Mouse (Mus musculus) midbrain, embryonic 12.5 days (tissue): ENCODE measurements around the gene Dalrd3. TPM values are rescaled to one million over a fixed set of nuclear protein-coding genes. Genes with fewer than 3 reads are reported as not detected.
"Not testable (repeated sequence)": the region's sequence is repeated elsewhere in the genome, so short reads cannot be mapped to it uniquely, and the experiment has no call there.

Source experiments
- ATAC-seq: fragments of 200-750 bp; cut with Nextera tagmentation; 2 replicates; pipeline ENCODE4 v1.8.0; 2017; ENCODE audit warnings: low read depth, moderate TSS enrichment, moderate library complexity; ENCODE audit not compliant: low FRiP score
- H3K27ac ChIP-seq: fragments of 300-500 bp; sonication (generic); replicated peaks from 2 replicates; pipeline ENCODE4 v1.5.1; 2016; ENCODE audit warnings: mild to moderate bottlenecking
- H3K27me3 ChIP-seq: fragments of 300-500 bp; sonication (generic); 2 replicates; pipeline ENCODE4 v1.6.1; 2016; ENCODE audit warnings: mild to moderate bottlenecking
- H3K36me3 ChIP-seq: fragments of 300-500 bp; sonication (generic); 2 replicates; pipeline ENCODE4 v1.6.1; 2016
- H3K4me1 ChIP-seq: fragments of 300-500 bp; sonication (generic); 2 replicates; pipeline ENCODE4 v1.6.1; 2016
- H3K4me2 ChIP-seq: fragments of 300-500 bp; sonication (generic); replicated peaks from 2 replicates; pipeline ENCODE4 v1.6.1; 2016; ENCODE audit warnings: mild to moderate bottlenecking, moderate library complexity
- H3K4me3 ChIP-seq: fragments of 300-500 bp; sonication (generic); 2 replicates; pipeline ENCODE4 v1.5.1; 2016; ENCODE audit warnings: mild to moderate bottlenecking
- H3K9ac ChIP-seq: fragments of 300-500 bp; sonication (generic); replicated peaks from 2 replicates; pipeline ENCODE4 v1.6.1; 2016; ENCODE audit warnings: mild to moderate bottlenecking, moderate library complexity
- H3K9me3 ChIP-seq: fragments of 300-500 bp; sonication (generic); 2 replicates; pipeline ENCODE4 v1.6.1; 2016; ENCODE audit warnings: mild to moderate bottlenecking
- WGBS: fragments of 180-500 bp; shearing (Covaris S2); methylation state at CpG from one replicate; pipeline ENCODE4 v1.1.7; 2016; 5-methylcytosine and 5-hydroxymethylcytosine counted together
- microRNA counts: library from miRNA; unstranded; fragments of <30 nt; microRNA quantifications from one replicate; lab custom pipeline; 2017
- microRNA-seq: library from miRNA; unstranded; fragments of <30 nt; microRNA quantifications from one replicate; pipeline ENCODE4, GENCODE M21; 2017
- polyA plus RNA-seq: library from polyadenylated mRNA; unstranded; fragments of >200 nt; fragmentation: Nextera tagmentation; extraction: Ambion mirVana; gene quantifications from 2 replicates; pipeline ENCODE4 v1.2.1, GENCODE M21; 2016

Dalrd3 gene
- polyA plus RNA-seq, 1 experiment from 2014 or later, result 251 TPM

GRCm38 (mm10) chr9:108599021-108599566, 29.4 kb downstream of the Dalrd3 start:
- H3K4me2 ChIP-seq, result no peak overlapping the region
- WGBS, result 80% methylated on average over 4 of the region's 4 CpGs
- no peak overlapping the region for H3K4me3 ChIP-seq
- ATAC-seq, result no peak
- H3K27ac ChIP-seq, result no peak overlapping the region
- H3K27me3 ChIP-seq, result no peaks in the 10 kb centered on the region
- peaks cover 22% of the 10 kb centered on the region for H3K36me3 ChIP-seq
- peaks cover 15% of the 10 kb centered on the region for H3K4me1 ChIP-seq
- H3K9me3 ChIP-seq, result no peaks in the 10 kb centered on the region
- H3K9ac ChIP-seq, result no peak overlapping the region

- Histone ChIP-seq H3K9me3 (no peaks in the 10 kb centered on the region), H3K36me3 (peaks cover 31% of the 10 kb centered on the region), H3K9ac (no peak overlapping the region), H3K27ac (no peak overlapping the region), H3K4me1 (peaks cover 15% of the 10 kb centered on the region), H3K4me2 (no peak overlapping the region), H3K27me3 (no peaks in the 10 kb centered on the region), H3K4me3 (no peak overlapping the region)
- WGBS, result 59% methylated on average over 2 of the region's 2 CpGs
- ATAC-seq, result no peak
These were observed 30.3 kb downstream of the Dalrd3 start for GRCm38 (mm10) chr9:108600011-108600410.

GRCm38 (mm10) chr9:108601986-108602385, 32.3 kb downstream of the Dalrd3 start:
- Histone ChIP-seq H3K36me3 (peaks cover 49% of the 10 kb centered on the region), H3K27me3 (no peaks in the 10 kb centered on the region), H3K4me3 (no peak overlapping the region), H3K9me3 (no peaks in the 10 kb centered on the region), H3K9ac (no peak overlapping the region), H3K4me2 (no peak overlapping the region), H3K4me1 (peaks cover 3% of the 10 kb centered on the region), H3K27ac (no peak overlapping the region)
- 91% methylated on average over 4 of the region's 4 CpGs for WGBS
- ATAC-seq, result no peak

GRCm38 (mm10) chr9:108607929-108608328, 38.2 kb downstream of the Dalrd3 start:
- H3K4me2 ChIP-seq, H3K27ac ChIP-seq, H3K9me3 ChIP-seq, H3K4me3 ChIP-seq, H3K9ac ChIP-seq, ATAC-seq, H3K27me3 ChIP-seq, H3K4me1 ChIP-seq: not testable (repeated sequence)
- H3K36me3 ChIP-seq, result peaks cover 95% of the 10 kb centered on the region
- WGBS, result 95% methylated on average over 5 of the region's 5 CpGs

- H3K36me3 ChIP-seq, result peaks cover 95% of the 10 kb centered on the region
- WGBS, result 96% methylated on average over 4 of the region's 4 CpGs
These were observed 39.2 kb downstream of the Dalrd3 start for GRCm38 (mm10) chr9:108608889-108609288.

GRCm38 (mm10) chr9:108611488-108611887, 41.8 kb downstream of the Dalrd3 start:
- H3K4me1 ChIP-seq, result no peaks in the 10 kb centered on the region
- no peak overlapping the region for H3K27ac ChIP-seq
- peaks cover 90% of the 10 kb centered on the region for H3K36me3 ChIP-seq
- H3K4me2 ChIP-seq, result no peak overlapping the region
- H3K9me3 ChIP-seq, result no peaks in the 10 kb centered on the region
- no peak overlapping the region for H3K4me3 ChIP-seq
- no peak for ATAC-seq
- H3K9ac ChIP-seq, result no peak overlapping the region
- no peaks in the 10 kb centered on the region for H3K27me3 ChIP-seq
- 95% methylated on average over 10 of the region's 10 CpGs for WGBS

More at GRCm38 (mm10) chr9:108608889-108609288, 39.2 kb downstream of the Dalrd3 start:
- no peak overlapping the region for H3K4me3 ChIP-seq
- H3K9ac ChIP-seq, result no peak overlapping the region
- no peaks in the 10 kb centered on the region for H3K9me3 ChIP-seq
- no peak overlapping the region for H3K4me2 ChIP-seq
- no peaks in the 10 kb centered on the region for H3K4me1 ChIP-seq
- no peak overlapping the region for H3K27ac ChIP-seq
- ATAC-seq, result no peak
- H3K27me3 ChIP-seq, result no peaks in the 10 kb centered on the region

GRCm38 (mm10) chr9:108617301-108617700, 47.6 kb downstream of the Dalrd3 start:
- H3K4me2 ChIP-seq, result no peak overlapping the region
- H3K27me3 ChIP-seq, result no peaks in the 10 kb centered on the region
- H3K36me3 ChIP-seq, result peaks cover 57% of the 10 kb centered on the region
- H3K4me3 ChIP-seq, result no peak overlapping the region
- no peak for ATAC-seq
- WGBS, result 94% methylated on average over 1 of the region's 1 CpGs
- H3K9ac ChIP-seq, result no peak overlapping the region
- H3K27ac ChIP-seq, result no peak overlapping the region
- no peaks in the 10 kb centered on the region for H3K4me1 ChIP-seq
- no peaks in the 10 kb centered on the region for H3K9me3 ChIP-seq

MicroRNAs encoded within 50 kb of the gene (microRNA counts, 519-probe panel; counts per million panel counts)
- microRNA mmu-miR-191 (lab: Ali Mortazavi, UCI) (5,882 counts per million, percentile 59 among the panel's probes with 10 or more counts), microRNA mmu-miR-425 (lab: Ali Mortazavi, UCI) (5,156 counts per million, percentile 46 among the panel's probes with 10 or more counts)

Small RNA genes within 50 kb of the gene (microRNA-seq; reads per million reads assigned to microRNA genes)
- gene Gm24083, result not detected
- not detected for gene Mir191
- gene Mir425, result 2,805 reads per million, percentile 85 among the genes with 10 or more reads in this experiment

Other genes with a start within 250 kb of the Dalrd3 start
- 656 and 692 TPM in 2 replicates for gene Gpx1, start 231.0 kb upstream of the Dalrd3 start, polyA plus RNA-seq
- gene Usp4, start 222.0 kb upstream of the Dalrd3 start, polyA plus RNA-seq, result 135 and 142 TPM in 2 replicates
- 1.7 and 2.4 TPM in 2 replicates for gene 1700102P08Rik, start 177.1 kb upstream of the Dalrd3 start, polyA plus RNA-seq
- 1.3 and 1.7 TPM in 2 replicates for gene Ccdc36, start 141.4 kb upstream of the Dalrd3 start, polyA plus RNA-seq
- gene BC048562, start 133.4 kb upstream of the Dalrd3 start, polyA plus RNA-seq, result not detected in 2 replicates
- gene Ccdc71, start 109.4 kb upstream of the Dalrd3 start, polyA plus RNA-seq, result 51.4 and 52.6 TPM in 2 replicates
- gene Klhdc8b, start 108.3 kb upstream of the Dalrd3 start, polyA plus RNA-seq, result 60.7 and 72.1 TPM in 2 replicates
- gene Lamb2, start 90.2 kb upstream of the Dalrd3 start, polyA plus RNA-seq, result 42.2 and 44.0 TPM in 2 replicates
- 111 and 116 TPM in 2 replicates for gene Usp19, start 79.3 kb upstream of the Dalrd3 start, polyA plus RNA-seq
- gene Qars, start 62.2 kb upstream of the Dalrd3 start, polyA plus RNA-seq, result 83.7 and 86.3 TPM in 2 replicates
- gene Qrich1, start 53.1 kb upstream of the Dalrd3 start, polyA plus RNA-seq, result 175 and 178 TPM in 2 replicates
- gene Impdh2, start 9.6 kb upstream of the Dalrd3 start, polyA plus RNA-seq, result 133 and 143 TPM in 2 replicates
- gene Ndufaf3, start 2.5 kb upstream of the Dalrd3 start, polyA plus RNA-seq, result 56.9 and 58.8 TPM in 2 replicates
- 288 and 293 TPM in 2 replicates for gene Wdr6, start 8.9 kb downstream of the Dalrd3 start, polyA plus RNA-seq
- gene P4htm, start 27.8 kb downstream of the Dalrd3 start, polyA plus RNA-seq, result 14.7 and 16.4 TPM in 2 replicates
- gene Arih2, start 79.5 kb downstream of the Dalrd3 start, polyA plus RNA-seq, result 60.3 and 64.8 TPM in 2 replicates
- gene Slc25a20, start 92.2 kb downstream of the Dalrd3 start, polyA plus RNA-seq, result 36.6 and 38.6 TPM in 2 replicates
- 57.1 and 67.6 TPM in 2 replicates for gene Prkar2a, start 119.4 kb downstream of the Dalrd3 start, polyA plus RNA-seq
- gene Ip6k2, start 213.9 kb downstream of the Dalrd3 start, polyA plus RNA-seq, result 137 and 141 TPM in 2 replicates
- 17.0 and 20.1 TPM in 2 replicates for gene Nckipsd, start 238.5 kb downstream of the Dalrd3 start, polyA plus RNA-seq